Mouse (Mus musculus): ENCODE data around the gene Fcamr. TPM values are rescaled to one million over a fixed set of nuclear protein-coding genes. Genes with fewer than 3 reads are reported as not detected.

The Fcamr gene
- 0.18 TPM in 1 of 2 replicates, not detected in the other for polyA plus RNA-seq (2016; fragmentation: Nextera tagmentation; extraction: Ambion mirVana)

DNA sequence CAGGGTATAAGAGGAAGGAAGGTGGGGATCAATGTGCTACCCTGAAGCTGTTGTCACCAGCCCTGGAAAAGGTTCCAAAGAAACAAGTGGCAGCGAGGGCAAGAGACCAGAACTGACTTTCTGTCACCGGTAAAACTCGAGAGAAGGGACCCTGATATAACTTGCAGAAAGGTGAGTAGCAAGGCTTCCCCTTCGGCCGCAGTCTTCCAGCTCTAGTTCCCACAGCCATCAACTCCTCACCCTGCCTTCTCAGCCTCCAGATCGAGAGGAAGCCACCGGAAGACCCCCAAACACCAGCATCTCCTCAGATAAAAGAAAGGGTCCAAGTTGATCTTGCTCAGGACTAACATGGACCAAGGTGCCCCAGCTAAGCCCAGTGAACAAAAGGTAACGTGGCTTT lies at the start of gene Fcamr:
Gene Fcamr, plus strand, starts transcription at position 301 of the 400 bp plus-strand sequence.
- Histone ChIP-seq H3K9me3 (no peaks in the 10 kb centered on the region), H3K36me3 (no peaks in the 10 kb centered on the region), H3K27ac (no peak within 1 kb of the TSS), H3K4me1 (peaks cover 34% of the 10 kb centered on the region), H3K27me3 (ENCODE audit: insufficient read depth, poor library complexity, severe bottlenecking) (peaks cover 6% of the 10 kb centered on the region), H3K4me3 (no peak within 1 kb of the TSS)
- DNase-seq (ENCODE audit: low spot score) = peak; percentile 67
- WGBS = 81% methylated on average over 8 of the region's 8 CpGs

DNA sequence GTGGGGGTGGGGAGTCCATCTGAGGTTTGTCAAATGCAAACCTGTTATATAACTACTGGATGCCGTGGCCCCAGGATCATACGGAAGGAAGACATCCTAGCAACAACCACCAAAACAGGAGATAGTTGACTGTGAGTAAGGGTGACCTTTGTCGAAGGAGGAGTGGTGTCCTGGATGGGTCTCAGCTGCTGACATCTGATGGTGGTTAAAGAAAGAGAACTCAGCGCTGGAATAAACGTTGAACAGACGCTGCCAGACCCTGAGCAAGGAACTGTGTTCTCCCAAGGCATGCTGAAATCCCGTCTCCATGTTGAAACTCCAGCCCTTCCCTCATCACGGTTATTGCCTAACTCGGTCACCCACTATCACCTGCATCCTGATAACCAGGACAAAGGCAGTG lies 41.0 kb upstream of the Fcamr start:
- peak; percentile 38 for DNase-seq (ENCODE audit: low spot score)
- Histone ChIP-seq H3K27ac (no peak overlapping the region), H3K4me3 (no peak overlapping the region), H3K9me3 (no peaks in the 10 kb centered on the region), H3K4me1 (peaks cover 9% of the 10 kb centered on the region), H3K36me3 (no peaks in the 10 kb centered on the region), H3K27me3 (ENCODE audit: insufficient read depth, poor library complexity, severe bottlenecking) (no peaks in the 10 kb centered on the region)
- 40% methylated on average over 9 of the region's 9 CpGs for WGBS

GRCm38 (mm10) chr1:130761597-130761996 lies 39.1 kb upstream of the Fcamr start:
- 71% methylated on average over 1 of the region's 1 CpGs for WGBS
- no peaks in the 10 kb centered on the region for H3K9me3 ChIP-seq
- H3K36me3 ChIP-seq = no peaks in the 10 kb centered on the region
- no peak overlapping the region for H3K27ac ChIP-seq
- H3K27me3 ChIP-seq (ENCODE audit: insufficient read depth, poor library complexity, severe bottlenecking) = no peaks in the 10 kb centered on the region
- no peak overlapping the region for H3K4me3 ChIP-seq
- H3K4me1 ChIP-seq = peaks cover 9% of the 10 kb centered on the region
- peak; percentile 31 for DNase-seq (ENCODE audit: low spot score)

- Histone ChIP-seq H3K4me1 (peaks cover 9% of the 10 kb centered on the region), H3K27ac (no peak overlapping the region), H3K9me3 (no peaks in the 10 kb centered on the region), H3K36me3 (no peaks in the 10 kb centered on the region), H3K27me3 (ENCODE audit: insufficient read depth, poor library complexity, severe bottlenecking) (no peaks in the 10 kb centered on the region), H3K4me3 (no peak overlapping the region)
- whole genome bisulfite sequencing = 73% methylated on average over 3 of the region's 3 CpGs
- DNase-seq (ENCODE audit: low spot score) = peak; percentile 31
Measured at GRCm38 (mm10) chr1:130762045-130762760, 38.5 kb upstream of the Fcamr start.

GRCm38 (mm10) chr1:130764027-130764461 lies 36.7 kb upstream of the Fcamr start:
- Histone ChIP-seq H3K36me3 (no peaks in the 10 kb centered on the region), H3K27me3 (ENCODE audit: insufficient read depth, poor library complexity, severe bottlenecking) (no peaks in the 10 kb centered on the region), H3K27ac (no peak overlapping the region), H3K4me3 (no peak overlapping the region), H3K9me3 (no peaks in the 10 kb centered on the region), H3K4me1 (peaks cover 9% of the 10 kb centered on the region)
- 85% methylated on average over 12 of the region's 12 CpGs for WGBS
- peak; percentile 61 for DNase-seq (ENCODE audit: low spot score)

DNA sequence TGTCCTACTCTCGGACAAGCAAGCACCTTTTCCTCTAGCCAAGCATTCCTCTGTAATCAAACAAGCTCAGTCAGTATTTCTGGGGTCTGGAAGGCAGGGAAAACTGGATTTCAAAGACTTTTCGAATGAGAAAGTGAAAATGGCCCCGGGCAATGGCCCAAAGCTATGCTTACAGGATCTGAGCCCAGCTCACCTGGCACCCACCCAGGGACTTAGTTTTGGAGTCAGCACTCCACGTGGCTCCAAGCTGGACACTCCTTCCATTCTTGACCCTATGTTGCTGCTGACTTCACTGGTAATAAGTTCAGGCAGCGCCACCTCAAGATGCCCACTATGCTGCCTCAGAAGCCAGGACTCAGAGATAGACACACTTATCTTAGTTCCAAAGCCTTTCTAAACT lies 33.6 kb upstream of the Fcamr start:
- 78% methylated on average over 5 of the region's 5 CpGs for WGBS
- Histone ChIP-seq H3K36me3 (no peaks in the 10 kb centered on the region), H3K27me3 (ENCODE audit: insufficient read depth, poor library complexity, severe bottlenecking) (peaks cover 10% of the 10 kb centered on the region; the same call in 1 of the 2 replicates), H3K4me1 (no peaks in the 10 kb centered on the region), H3K27ac (no peak overlapping the region), H3K4me3 (no peak overlapping the region), H3K9me3 (no peaks in the 10 kb centered on the region)
- peak; percentile 48 for DNase-seq (ENCODE audit: low spot score)

- Histone ChIP-seq H3K4me3 (no peak overlapping the region), H3K27me3 (ENCODE audit: insufficient read depth, poor library complexity, severe bottlenecking) (peaks cover 10% of the 10 kb centered on the region; the same call in 1 of the 2 replicates), H3K36me3 (no peaks in the 10 kb centered on the region), H3K27ac (no peak overlapping the region), H3K4me1 (no peaks in the 10 kb centered on the region), H3K9me3 (no peaks in the 10 kb centered on the region)
- 81% methylated on average over 2 of the region's 2 CpGs for WGBS
- no peak for DNase-seq (ENCODE audit: low spot score)
Measured at GRCm38 (mm10) chr1:130769925-130770324, 30.8 kb upstream of the Fcamr start.

GRCm38 (mm10) chr1:130770487-130770886 lies 30.2 kb upstream of the Fcamr start:
- WGBS = 81% methylated on average over 4 of the region's 4 CpGs
- H3K27ac ChIP-seq = no peak overlapping the region
- no peaks in the 10 kb centered on the region for H3K4me1 ChIP-seq
- no peaks in the 10 kb centered on the region for H3K9me3 ChIP-seq
- peaks cover 10% of the 10 kb centered on the region; the same call in 1 of the 2 replicates for H3K27me3 ChIP-seq (ENCODE audit: insufficient read depth, poor library complexity, severe bottlenecking)
- DNase-seq (ENCODE audit: low spot score) = no peak
- no peaks in the 10 kb centered on the region for H3K36me3 ChIP-seq
- H3K4me3 ChIP-seq = no peak overlapping the region

DNA sequence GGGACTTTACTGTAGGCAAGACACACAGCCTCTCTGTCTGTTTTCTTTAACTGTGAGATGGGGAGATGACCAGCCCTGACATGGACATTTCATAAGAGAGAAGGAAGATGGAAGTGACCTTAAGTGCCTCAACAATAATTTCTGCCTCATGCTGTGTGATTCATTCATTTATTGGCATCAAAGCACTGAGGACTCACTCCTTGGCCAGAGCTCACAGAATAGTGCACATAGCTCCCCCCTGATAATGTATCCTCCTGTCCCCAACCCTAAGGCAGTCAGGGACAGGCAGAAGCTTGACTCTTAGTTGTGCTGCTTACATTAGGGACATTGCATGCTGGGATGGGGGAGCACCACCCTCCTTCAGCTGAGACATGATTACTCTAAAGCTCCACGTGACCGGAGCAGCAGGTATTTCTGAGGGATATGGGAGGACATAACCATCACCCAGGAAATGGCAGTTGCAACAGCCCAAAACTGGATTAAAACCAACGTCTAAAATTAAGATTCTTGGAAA lies 29.7 kb upstream of the Fcamr start:
- Histone ChIP-seq H3K9me3 (no peaks in the 10 kb centered on the region), H3K27me3 (ENCODE audit: insufficient read depth, poor library complexity, severe bottlenecking) (peaks cover 10% of the 10 kb centered on the region; the same call in 1 of the 2 replicates), H3K36me3 (no peaks in the 10 kb centered on the region), H3K27ac (no peak overlapping the region), H3K4me1 (no peaks in the 10 kb centered on the region), H3K4me3 (no peak overlapping the region)
- peak; percentile 63 for DNase-seq (ENCODE audit: low spot score)
- WGBS = 74% methylated on average over 3 of the region's 3 CpGs

GRCm38 (mm10) chr1:130775234-130775633 lies 25.5 kb upstream of the Fcamr start:
- H3K36me3 ChIP-seq = no peaks in the 10 kb centered on the region
- H3K27ac ChIP-seq = no peak overlapping the region
- H3K9me3 ChIP-seq = no peaks in the 10 kb centered on the region
- WGBS = 82% methylated on average over 2 of the region's 2 CpGs
- H3K27me3 ChIP-seq (ENCODE audit: insufficient read depth, poor library complexity, severe bottlenecking) = peaks cover 6% of the 10 kb centered on the region; the same call in 1 of the 2 replicates
- peak; percentile 35 for DNase-seq (ENCODE audit: low spot score)
- H3K4me1 ChIP-seq = no peaks in the 10 kb centered on the region
- no peak overlapping the region for H3K4me3 ChIP-seq

DNA sequence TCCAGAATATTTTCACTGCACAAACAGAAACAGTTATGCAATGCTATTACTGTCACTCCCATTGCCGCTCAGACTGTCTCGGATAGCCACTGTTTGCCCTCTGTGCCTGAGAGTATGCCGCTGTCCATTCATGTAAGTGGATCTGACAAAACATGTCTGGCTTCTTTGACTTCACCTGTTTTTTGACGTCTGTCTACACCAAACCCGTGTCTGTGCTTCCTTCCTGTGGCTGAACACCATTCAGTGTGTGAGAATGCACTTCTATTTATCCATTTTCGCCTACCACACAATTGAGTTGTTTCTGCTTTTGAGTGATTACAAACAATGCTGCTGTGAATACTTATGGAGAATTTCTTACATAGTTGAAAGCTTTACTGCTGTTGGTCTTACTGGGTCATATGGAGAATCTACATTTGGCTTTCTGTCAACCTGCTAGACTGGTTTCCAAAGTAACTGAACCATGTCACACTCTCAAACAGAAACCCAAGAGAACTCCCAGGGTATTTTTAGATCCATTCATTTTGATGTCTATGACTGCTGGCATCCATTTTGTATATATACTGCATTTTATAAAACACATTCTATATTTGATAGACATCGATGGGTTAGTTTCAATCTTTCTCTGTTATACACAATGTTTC lies 24.9 kb upstream of the Fcamr start:
- WGBS = 66% methylated on average over 7 of the region's 7 CpGs
- Histone ChIP-seq H3K27me3 (ENCODE audit: insufficient read depth, poor library complexity, severe bottlenecking) (no peaks in the 10 kb centered on the region; the same call in 1 of the 2 replicates), H3K4me3 (no peak overlapping the region), H3K27ac (no peak overlapping the region), H3K36me3 (no peaks in the 10 kb centered on the region), H3K9me3 (no peaks in the 10 kb centered on the region), H3K4me1 (no peaks in the 10 kb centered on the region)
- DNase-seq (ENCODE audit: low spot score) = peak; percentile 55

GRCm38 (mm10) chr1:130776645-130777044 lies 24.1 kb upstream of the Fcamr start:
- WGBS = 57% methylated on average over 1 of the region's 1 CpGs
- peak; percentile 48 for DNase-seq (ENCODE audit: low spot score)

DNA sequence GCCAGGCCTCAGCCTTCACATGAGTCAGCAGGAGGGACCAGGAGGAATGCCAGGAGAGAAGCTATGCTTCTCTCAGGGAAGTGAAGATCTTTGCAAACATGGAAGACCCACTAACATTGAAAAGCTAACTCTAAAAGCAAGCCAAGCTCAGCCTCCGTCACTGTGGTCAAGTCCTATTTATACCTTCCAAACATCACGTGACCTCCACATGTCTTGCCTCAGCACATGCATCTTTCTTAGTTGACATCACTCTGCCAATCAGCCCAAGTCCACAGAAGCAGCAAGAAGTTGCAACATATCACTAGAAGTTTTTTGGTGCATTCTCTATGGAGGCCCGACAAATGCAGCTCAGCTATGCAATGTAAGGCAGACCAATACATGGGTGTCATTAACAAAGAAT lies 20.8 kb upstream of the Fcamr start:
- Histone ChIP-seq H3K27ac (no peak overlapping the region), H3K4me3 (no peak overlapping the region), H3K9me3 (no peaks in the 10 kb centered on the region), H3K36me3 (no peaks in the 10 kb centered on the region), H3K4me1 (peaks cover 3% of the 10 kb centered on the region; the same call in 1 of the 2 replicates), H3K27me3 (ENCODE audit: insufficient read depth, poor library complexity, severe bottlenecking) (peaks cover 2% of the 10 kb centered on the region; the same call in 1 of the 2 replicates)
- 80% methylated on average over 3 of the region's 3 CpGs for WGBS
- peak; percentile 38 for DNase-seq (ENCODE audit: low spot score)

More at GRCm38 (mm10) chr1:130776645-130777044, 24.1 kb upstream of the Fcamr start:
- Histone ChIP-seq H3K4me3 (no peak overlapping the region), H3K9me3 (no peaks in the 10 kb centered on the region), H3K36me3 (no peaks in the 10 kb centered on the region), H3K4me1 (no peaks in the 10 kb centered on the region), H3K27me3 (ENCODE audit: insufficient read depth, poor library complexity, severe bottlenecking) (no peaks in the 10 kb centered on the region; the same call in 1 of the 2 replicates), H3K27ac (no peak overlapping the region)

Measured in heart, embryonic 10.5 days (tissue).